Mouse (Mus musculus): ENCODE results near the gene Zrsr1. TPM values are rescaled to one million over a fixed set of nuclear protein-coding genes. Genes with fewer than 3 reads are reported as not detected.

Gene Zrsr1
- polyA plus RNA-seq, 1 experiment from 2014 or later: 4.5 TPM

- peak; percentile 82 for DNase-seq (ENCODE audit: low spot score)
- no peaks in the 10 kb centered on the region for H3K27me3 ChIP-seq (replicated peaks; ENCODE audit: insufficient read depth, low read length)
- H3K27ac ChIP-seq (ENCODE audit: low read length): no peak overlapping the region
- ATAC-seq: no peak
- peak; percentile 83 for TF ChIP-seq CTCF (IDR thresholded peaks at IDR 0.05)
- TF ChIP-seq EP300 (IDR thresholded peaks at IDR 0.05): no peak
- H3K4me3 ChIP-seq (ENCODE audit: low read depth, low read length): no peak overlapping the region
- no peaks in the 10 kb centered on the region for H3K36me3 ChIP-seq (ENCODE audit: insufficient read depth, low read length)
- no peaks in the 10 kb centered on the region for H3K9me3 ChIP-seq (ENCODE audit: low read length)
- H3K9ac ChIP-seq (replicated peaks; ENCODE audit: low read depth): no peak overlapping the region
- H3K4me2 ChIP-seq (replicated peaks; ENCODE audit: low read depth, low read length): no peak overlapping the region
- WGBS: 30% methylated on average over 2 of the region's 2 CpGs
- peaks cover 12% of the 10 kb centered on the region; the same call in 1 of the 2 replicates for H3K4me1 ChIP-seq (ENCODE audit: insufficient read depth, low read depth, low read length)
These were observed 15.6 kb downstream of the Zrsr1 start for GRCm38 (mm10) chr11:22987357-22987756.

- ATAC-seq (no peak), DNase-seq (ENCODE audit: low spot score) (no peak)
- Histone ChIP-seq H3K27me3 (replicated peaks; ENCODE audit: insufficient read depth, low read length) (no peaks in the 10 kb centered on the region), H3K27ac (ENCODE audit: low read length) (peak overlapping the region; percentile 91), H3K36me3 (ENCODE audit: insufficient read depth, low read length) (peaks cover 4% of the 10 kb centered on the region; the same call in 1 of the 2 replicates), H3K4me2 (replicated peaks; ENCODE audit: low read depth, low read length) (peak overlapping the region; percentile 73), H3K9me3 (ENCODE audit: low read length) (no peaks in the 10 kb centered on the region), H3K4me1 (ENCODE audit: insufficient read depth, low read depth, low read length) (peaks cover 12% of the 10 kb centered on the region; the same call in 1 of the 2 replicates), H3K9ac (replicated peaks; ENCODE audit: low read depth) (0 out of 2 replicates have a peak overlapping the region, but pooled peaks have one; percentile 73), H3K4me3 (ENCODE audit: low read depth, low read length) (peak overlapping the region; percentile 73)
- TF ChIP-seq EP300 (IDR thresholded peaks at IDR 0.05) (no peak), CTCF (IDR thresholded peaks at IDR 0.05) (no peak)
- WGBS: 56% methylated on average over 1 of the region's 1 CpGs
These were observed 18.0 kb downstream of the Zrsr1 start for GRCm38 (mm10) chr11:22989786-22990185.

- Histone ChIP-seq H3K9ac (replicated peaks; ENCODE audit: low read depth) (peak within 1 kb of the TSS; percentile 73), H3K27me3 (replicated peaks; ENCODE audit: insufficient read depth, low read length) (no peaks in the 10 kb centered on the region), H3K4me2 (replicated peaks; ENCODE audit: low read depth, low read length) (peak within 1 kb of the TSS; percentile 73), H3K4me3 (ENCODE audit: low read depth, low read length) (peak within 1 kb of the TSS; percentile 73), H3K9me3 (ENCODE audit: low read length) (no peaks in the 10 kb centered on the region), H3K27ac (ENCODE audit: low read length) (peak within 1 kb of the TSS; percentile 91), H3K36me3 (ENCODE audit: insufficient read depth, low read length) (peaks cover 8% of the 10 kb centered on the region; the same call in 1 of the 2 replicates), H3K4me1 (ENCODE audit: insufficient read depth, low read depth, low read length) (peaks cover 12% of the 10 kb centered on the region; the same call in 1 of the 2 replicates)
- ATAC-seq: peak; percentile 99
- DNase-seq (ENCODE audit: low spot score): peak; percentile 97
- under 1% methylated on average over 66 of the region's 66 CpGs for WGBS
- no peak for TF ChIP-seq CTCF (IDR thresholded peaks at IDR 0.05)
- TF ChIP-seq EP300 (IDR thresholded peaks at IDR 0.05): 0 out of 2 replicates have a peak, but pooled peaks have one; percentile 23
These were observed 18.8 kb downstream of the Zrsr1 start, which contains the start of gene Cct4 for GRCm38 (mm10) chr11:22990393-22991126. Gene Cct4 (plus strand): TSS chr11:22990519.

GRCm38 (mm10) chr11:22991218-22991835 is 19.5 kb downstream of the Zrsr1 start:
- TF ChIP-seq CTCF (IDR thresholded peaks at IDR 0.05): no peak
- TF ChIP-seq EP300 (IDR thresholded peaks at IDR 0.05): no peak
- peak; percentile 23 for DNase-seq (ENCODE audit: low spot score)
- peak overlapping the region; percentile 91; the same call in 1 of the 2 replicates for H3K27ac ChIP-seq (ENCODE audit: low read length)

GRCm38 (mm10) chr11:22994271-22994670 is 22.5 kb downstream of the Zrsr1 start:
- ATAC-seq (no peak), DNase-seq (ENCODE audit: low spot score) (peak; percentile 25)
- H3K36me3 ChIP-seq (ENCODE audit: insufficient read depth, low read length): peaks cover 27% of the 10 kb centered on the region; the same call in 1 of the 2 replicates
- WGBS: 72% methylated on average over 2 of the region's 2 CpGs
- H3K4me1 ChIP-seq (ENCODE audit: insufficient read depth, low read depth, low read length): peaks cover 12% of the 10 kb centered on the region; the same call in 1 of the 2 replicates
- H3K9me3 ChIP-seq (ENCODE audit: low read length): no peaks in the 10 kb centered on the region
- no peak overlapping the region for H3K9ac ChIP-seq (replicated peaks; ENCODE audit: low read depth)
- H3K27me3 ChIP-seq (replicated peaks; ENCODE audit: insufficient read depth, low read length): no peaks in the 10 kb centered on the region
- no peak overlapping the region for H3K27ac ChIP-seq (ENCODE audit: low read length)
- H3K4me3 ChIP-seq (ENCODE audit: low read depth, low read length): no peak overlapping the region
- H3K4me2 ChIP-seq (replicated peaks; ENCODE audit: low read depth, low read length): no peak overlapping the region
- TF ChIP-seq CTCF (IDR thresholded peaks at IDR 0.05) (no peak), EP300 (IDR thresholded peaks at IDR 0.05) (no peak)

More at GRCm38 (mm10) chr11:22991218-22991835, 19.5 kb downstream of the Zrsr1 start:
- H3K4me3 ChIP-seq (ENCODE audit: low read depth, low read length): peak overlapping the region; percentile 73
- H3K9me3 ChIP-seq (ENCODE audit: low read length): no peaks in the 10 kb centered on the region
- peak overlapping the region; percentile 73 for H3K4me2 ChIP-seq (replicated peaks; ENCODE audit: low read depth, low read length)
- H3K4me1 ChIP-seq (ENCODE audit: insufficient read depth, low read depth, low read length): peaks cover 12% of the 10 kb centered on the region; the same call in 1 of the 2 replicates
- H3K9ac ChIP-seq (replicated peaks; ENCODE audit: low read depth): peak overlapping the region; percentile 73
- H3K36me3 ChIP-seq (ENCODE audit: insufficient read depth, low read length): peaks cover 13% of the 10 kb centered on the region; the same call in 1 of the 2 replicates
- WGBS: 5% methylated on average over 14 of the region's 14 CpGs
- H3K27me3 ChIP-seq (replicated peaks; ENCODE audit: insufficient read depth, low read length): no peaks in the 10 kb centered on the region
- no peak for ATAC-seq

- no peak overlapping the region for H3K9ac ChIP-seq (replicated peaks; ENCODE audit: low read depth)
- no peaks in the 10 kb centered on the region for H3K27me3 ChIP-seq (replicated peaks; ENCODE audit: insufficient read depth, low read length)
- TF ChIP-seq EP300 (IDR thresholded peaks at IDR 0.05) (no peak), CTCF (IDR thresholded peaks at IDR 0.05) (no peak)
- H3K4me2 ChIP-seq (replicated peaks; ENCODE audit: low read depth, low read length): no peak overlapping the region
- H3K27ac ChIP-seq (ENCODE audit: low read length): no peak overlapping the region
- 93% methylated on average over 4 of the region's 4 CpGs for WGBS
- no peaks in the 10 kb centered on the region for H3K9me3 ChIP-seq (ENCODE audit: low read length)
- DNase-seq (ENCODE audit: low spot score) (no peak), ATAC-seq (no peak)
- peaks cover 12% of the 10 kb centered on the region; the same call in 1 of the 2 replicates for H3K4me1 ChIP-seq (ENCODE audit: insufficient read depth, low read depth, low read length)
- H3K36me3 ChIP-seq (ENCODE audit: insufficient read depth, low read length): peaks cover 36% of the 10 kb centered on the region
- no peak overlapping the region for H3K4me3 ChIP-seq (ENCODE audit: low read depth, low read length)
These were observed 23.7 kb downstream of the Zrsr1 start for GRCm38 (mm10) chr11:22995461-22995860.

Data from lung, postnatal 0 days (tissue).